In genomic region chr3:32471098-32471497, GRCm38 (mm10) we compare ENCODE assay signal across 9 mouse cellular contexts. TPM values are rescaled to one million over a fixed set of nuclear protein-coding genes. Genes with fewer than 3 reads are reported as not detected.
DNase-seq lines count a peak whose midpoint lies in the region; ATAC-seq and TF ChIP-seq lines count a peak whose summit lies in the region.
"Had no signal": no experiment of that assay in that cellular context is flagged by ENCODE, and none has a peak within 500 bp of the region (broad histone marks: within the 10 kb centered on the region; RNA-seq: fewer than 3 reads in every experiment).

No protein-coding gene starts in this region.

- TF ChIP-seq POLR2A in lung, adult 2 months (IDR thresholded peaks at IDR 0.05; ENCODE audit: borderline replicate concordance, extremely low read depth, low read depth, low read length): no peak

- no peaks in the 10 kb centered on the region for H3K27me3 ChIP-seq in lung, embryonic 14.5 days (ENCODE audit: insufficient read depth, low read length)
- H3K27me3 ChIP-seq in intestine, embryonic 16.5 days (replicated peaks; ENCODE audit: control insufficient read depth, insufficient read depth, low read length): no peaks in the 10 kb centered on the region
- no peaks in the 10 kb centered on the region for H3K27me3 ChIP-seq in stomach, embryonic 16.5 days (ENCODE audit: control insufficient read depth, insufficient read depth, low read length)
- H3K27me3 ChIP-seq in hindbrain, embryonic 10.5 days (ENCODE audit: insufficient read depth, poor library complexity, severe bottlenecking): no peaks in the 10 kb centered on the region
- H3K27me3 ChIP-seq: limb, embryonic 15.5 days had no signal

- no peaks in the 10 kb centered on the region for H3K4me1 ChIP-seq in lung, embryonic 14.5 days (ENCODE audit: insufficient read depth)
- no peaks in the 10 kb centered on the region for H3K4me1 ChIP-seq in lung, adult 2 months (ENCODE audit: control insufficient read depth, insufficient read depth, low read length)
- no peaks in the 10 kb centered on the region for H3K4me1 ChIP-seq in intestine, embryonic 16.5 days (ENCODE audit: control insufficient read depth, insufficient read depth, low read length)
- H3K4me1 ChIP-seq in stomach, embryonic 16.5 days (ENCODE audit: control insufficient read depth, insufficient read depth, low read length): 0 out of 2 replicates have a peak, but pooled peaks cover 7% of the 10 kb centered on the region
- H3K4me1 ChIP-seq in hindbrain, embryonic 10.5 days (replicated peaks): 0 out of 2 replicates have a peak, but pooled peaks cover 6% of the 10 kb centered on the region

- peak; percentile 83 for ATAC-seq in lung, embryonic 14.5 days (ENCODE audit: insufficient read depth)
- ATAC-seq in intestine, embryonic 16.5 days: peak; percentile 53; the same call in 1 of the 2 replicates
- ATAC-seq in stomach, embryonic 16.5 days (ENCODE audit: insufficient read depth, low FRiP score): peak; percentile 37; the same call in 1 of the 2 replicates

- no peak for TF ChIP-seq CTCF in lung, embryonic 14.5 days (IDR thresholded peaks at IDR 0.05; ENCODE audit: low read depth)
- no peak for TF ChIP-seq CTCF in lung, adult 2 months (IDR thresholded peaks at IDR 0.05; ENCODE audit: insufficient read depth, low read length)

- peak; percentile 56 for DNase-seq in lung, embryonic 14.5 days
- no peak for DNase-seq in lung, adult 2 months
- DNase-seq in left cerebral cortex, postnatal 36 days (ENCODE audit: low spot score in 2 of 2): peak; percentile 35 to 47
- DNase-seq in MN1 (ENCODE audit: low spot score): no peak
- DNase-seq in hindbrain, embryonic 10.5 days (ENCODE audit: low spot score): no peak

- H3K4me3 ChIP-seq in lung, embryonic 14.5 days (ENCODE audit: low read depth, low read length): no peak overlapping the region
- no peak overlapping the region for H3K4me3 ChIP-seq in lung, adult 2 months (replicated peaks; ENCODE audit: extremely low read depth, low read depth, low read length)
- no peak overlapping the region for H3K4me3 ChIP-seq in intestine, embryonic 16.5 days (ENCODE audit: low read length)
- H3K4me3 ChIP-seq in stomach, embryonic 16.5 days (replicated peaks; ENCODE audit: low read length): no peak overlapping the region
- H3K4me3 ChIP-seq in hindbrain, embryonic 10.5 days: no peak overlapping the region
- H3K4me3 ChIP-seq: limb, embryonic 15.5 days; myocyte had no signal

- H3K9ac ChIP-seq in lung, embryonic 14.5 days: no peak overlapping the region
- no peak overlapping the region for H3K9ac ChIP-seq in intestine, embryonic 16.5 days (ENCODE audit: low read depth, low read length)
- H3K9ac ChIP-seq in stomach, embryonic 16.5 days (ENCODE audit: low read length): no peak overlapping the region
- H3K9ac ChIP-seq: limb, embryonic 15.5 days had no signal

- no peaks in the 10 kb centered on the region for H3K36me3 ChIP-seq in lung, embryonic 14.5 days (ENCODE audit: insufficient read depth)
- no peaks in the 10 kb centered on the region for H3K36me3 ChIP-seq in intestine, embryonic 16.5 days (ENCODE audit: control insufficient read depth, insufficient read depth, low read length)
- no peaks in the 10 kb centered on the region for H3K36me3 ChIP-seq in stomach, embryonic 16.5 days (ENCODE audit: control insufficient read depth, insufficient read depth, low read length)
- H3K36me3 ChIP-seq in hindbrain, embryonic 10.5 days: 0 out of 2 replicates have a peak, but pooled peaks cover 6% of the 10 kb centered on the region

- 39% methylated on average over 6 of the region's 6 CpGs for WGBS in lung, embryonic 14.5 days
- WGBS in lung, adult 2 months: 41% methylated on average over 6 of the region's 6 CpGs
- WGBS in intestine, embryonic 16.5 days: 47% methylated on average over 6 of the region's 6 CpGs
- 52% methylated on average over 6 of the region's 6 CpGs for WGBS in stomach, embryonic 16.5 days
- WGBS in hindbrain, embryonic 10.5 days: 90% methylated on average over 6 of the region's 6 CpGs

- H3K4me2 ChIP-seq in lung, embryonic 14.5 days: no peak overlapping the region
- H3K4me2 ChIP-seq in intestine, embryonic 16.5 days (ENCODE audit: low read depth, low read length): no peak overlapping the region
- H3K4me2 ChIP-seq in stomach, embryonic 16.5 days (ENCODE audit: low read depth, low read length): no peak overlapping the region
- H3K4me2 ChIP-seq: limb, embryonic 15.5 days had no signal

- intact Hi-C loops in left cerebral cortex, postnatal 36 days (cut with DNase I): no loop called here

- H3K9me3 ChIP-seq in lung, embryonic 14.5 days (ENCODE audit: low read depth, low read length): no peaks in the 10 kb centered on the region
- no peaks in the 10 kb centered on the region for H3K9me3 ChIP-seq in intestine, embryonic 16.5 days (ENCODE audit: control insufficient read depth, low read length)
- no peaks in the 10 kb centered on the region for H3K9me3 ChIP-seq in stomach, embryonic 16.5 days (replicated peaks; ENCODE audit: control insufficient read depth, low read length)
- no peaks in the 10 kb centered on the region for H3K9me3 ChIP-seq in hindbrain, embryonic 10.5 days
- H3K9me3 ChIP-seq: limb, embryonic 15.5 days had no signal

- H3K27ac ChIP-seq in lung, embryonic 14.5 days (ENCODE audit: low read depth): no peak overlapping the region
- no peak overlapping the region for H3K27ac ChIP-seq in intestine, embryonic 16.5 days (ENCODE audit: low read length)
- H3K27ac ChIP-seq in stomach, embryonic 16.5 days (ENCODE audit: low read length): no peak overlapping the region
- H3K27ac ChIP-seq in hindbrain, embryonic 10.5 days: no peak overlapping the region
- H3K27ac ChIP-seq: limb, embryonic 15.5 days had no signal

RNA-seq across cellular contexts. Expression of gene Kcnmb3, which starts 20.9 kb away (rescaled TPM):
- 0.21 TPM in 1 of 2 replicates, not detected in the other for polyA plus RNA-seq in lung, embryonic 14.5 days (2014; fragmentation: Nextera tagmentation; extraction: Ambion mirVana)
- polyA plus RNA-seq in lung, adult 2 months (2012; rRNA removed): 0.08 TPM in 1 of 2 replicates, not detected in the other
- not detected in 2 replicates for polyA plus RNA-seq in intestine, embryonic 16.5 days (2015; fragmentation: Nextera tagmentation; extraction: Ambion mirVana)
- under 1 TPM; 0.17 to 0.39 TPM for total RNA-seq in left cerebral cortex, postnatal 36 days (2021)
- 0.17 TPM in 1 of 2 replicates, not detected in the other for polyA plus RNA-seq in stomach, embryonic 16.5 days (2015; fragmentation: Nextera tagmentation; extraction: Ambion mirVana)
- not detected in 2 replicates for polyA plus RNA-seq in hindbrain, embryonic 10.5 days (2016; fragmentation: Nextera tagmentation; extraction: Ambion mirVana)
- polyA plus RNA-seq: limb, embryonic 15.5 days; myocyte had no signal

RNA-seq across cellular contexts. Expression of gene Zfp639, which starts 39.0 kb away (rescaled TPM):
- 43.0 and 47.0 TPM in 2 replicates for polyA plus RNA-seq in lung, embryonic 14.5 days (2014; fragmentation: Nextera tagmentation; extraction: Ambion mirVana)
- polyA plus RNA-seq in lung, adult 2 months (2012; rRNA removed): 21.6 and 33.8 TPM in 2 replicates
- polyA plus RNA-seq in intestine, embryonic 16.5 days (2015; fragmentation: Nextera tagmentation; extraction: Ambion mirVana): 27.3 and 27.8 TPM in 2 replicates
- total RNA-seq in left cerebral cortex, postnatal 36 days (2021): 10 to 100 TPM; 33.1 to 39.1 TPM
- polyA plus RNA-seq in stomach, embryonic 16.5 days (2015; fragmentation: Nextera tagmentation; extraction: Ambion mirVana): 30.0 and 33.4 TPM in 2 replicates
- polyA plus RNA-seq in hindbrain, embryonic 10.5 days (2016; fragmentation: Nextera tagmentation; extraction: Ambion mirVana): 37.8 and 42.6 TPM in 2 replicates

RNA-seq across cellular contexts. Expression of gene Mfn1, which starts 58.2 kb away (rescaled TPM):
- polyA plus RNA-seq in lung, embryonic 14.5 days (2014; fragmentation: Nextera tagmentation; extraction: Ambion mirVana): 32.8 and 33.0 TPM in 2 replicates
- 8.0 and 12.4 TPM in 2 replicates for polyA plus RNA-seq in lung, adult 2 months (2012; rRNA removed)
- 27.7 and 29.4 TPM in 2 replicates for polyA plus RNA-seq in intestine, embryonic 16.5 days (2015; fragmentation: Nextera tagmentation; extraction: Ambion mirVana)
- total RNA-seq in left cerebral cortex, postnatal 36 days (2021): 100 to 1,000 TPM in 1 of 2 experiments, 10 to 100 TPM in 1; 96.7 to 124 TPM
- 28.4 and 32.8 TPM in 2 replicates for polyA plus RNA-seq in stomach, embryonic 16.5 days (2015; fragmentation: Nextera tagmentation; extraction: Ambion mirVana)
- polyA plus RNA-seq in hindbrain, embryonic 10.5 days (2016; fragmentation: Nextera tagmentation; extraction: Ambion mirVana): 24.8 and 24.9 TPM in 2 replicates

Comparison
In these comparisons a context has a peak if more than half of its experiments do, and no peak if none do; other contexts are left out.
1. DNase-seq: peak in lung, embryonic 14.5 days (single experiment) and left cerebral cortex, postnatal 36 days (2 of 2); none in lung, adult 2 months (single experiment), MN1 (single experiment) and hindbrain, embryonic 10.5 days (single experiment).
2. Peak in every context shown above with its lines, with median percentiles within 50 percentile points of each other: ATAC-seq.